Mouse (Mus musculus) spleen, postnatal 4 days (tissue): ENCODE measurements around the gene Klc1.
"Not testable (repeated sequence)": the region's sequence is repeated elsewhere in the genome, so short reads cannot be mapped to it uniquely, and the experiment has no call there.

Experiments used
- DNase-seq, 2 experiments: peaks; one replicate each; pipeline ENCODE4 v3.0.0; 2022; ENCODE audit warnings: low spot score in 2 of 2

Gene Klc1

GRCm38 (mm10) chr12:111758381-111759175, at the start of gene Klc1:
Klc1 (plus strand) TSS chr12:111758849.
- peak; percentile 76 to 91 for DNase-seq

DNA sequence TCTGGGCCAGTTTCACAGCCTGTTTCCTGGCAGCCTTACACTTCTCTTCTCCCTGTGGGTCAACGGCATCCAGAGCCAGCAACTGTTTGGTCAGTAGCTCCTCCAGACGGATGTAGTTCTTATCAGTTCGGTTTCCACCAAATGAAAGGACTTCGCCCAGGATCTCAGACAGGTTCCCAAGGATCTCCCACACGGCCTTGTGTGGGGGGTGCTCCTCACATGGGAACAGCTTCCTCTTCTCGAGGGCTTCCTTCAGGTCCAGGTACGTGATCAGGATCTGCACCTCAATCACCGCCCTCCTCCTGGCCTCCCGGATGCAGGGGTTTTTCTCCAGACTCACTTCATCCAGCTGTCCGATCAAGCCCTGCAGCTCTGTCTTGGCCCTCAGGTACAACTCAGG, 48.6 kb upstream of the Klc1 start:
- no peak for DNase-seq

GRCm38 (mm10) chr12:111712476-111712875, 46.2 kb upstream of the Klc1 start:
- DNase-seq: peak in 1 of 2 experiments; percentile 74

- peak; percentile 89 to 96 for DNase-seq
These were observed 45.5 kb upstream of the Klc1 start, which contains the start of the genes Bag5 and Apopt1 for GRCm38 (mm10) chr12:111713004-111713651. Bag5 (minus strand) TSS chr12:111713257. Apopt1 (plus strand) TSS chr12:111713261.

DNA sequence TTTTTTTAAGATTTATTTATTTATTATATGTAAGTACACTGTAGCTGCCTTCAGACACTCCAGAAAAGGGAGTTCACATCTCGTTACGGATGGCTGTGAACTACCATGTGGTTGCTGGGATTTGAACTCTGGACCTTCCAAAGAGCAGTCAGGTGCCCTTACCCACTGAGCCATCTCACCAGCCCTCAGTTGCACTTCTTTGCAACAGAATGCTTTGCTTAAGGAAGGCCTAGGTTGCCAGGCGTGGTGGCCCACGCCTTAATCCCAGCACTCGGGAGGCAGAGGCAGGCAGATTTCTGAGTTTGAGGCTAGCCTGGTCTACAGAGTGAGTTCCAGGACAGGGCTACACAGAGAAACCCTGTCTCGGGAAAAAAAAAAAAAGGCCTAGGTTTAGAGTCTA, 44.8 kb upstream of the Klc1 start:
- DNase-seq: not testable (repeated sequence)

GRCm38 (mm10) chr12:111716505-111716904, 42.1 kb upstream of the Klc1 start:
- DNase-seq: no peak

- no peak for DNase-seq
These were observed 40.0 kb upstream of the Klc1 start for GRCm38 (mm10) chr12:111718656-111719055.

DNA sequence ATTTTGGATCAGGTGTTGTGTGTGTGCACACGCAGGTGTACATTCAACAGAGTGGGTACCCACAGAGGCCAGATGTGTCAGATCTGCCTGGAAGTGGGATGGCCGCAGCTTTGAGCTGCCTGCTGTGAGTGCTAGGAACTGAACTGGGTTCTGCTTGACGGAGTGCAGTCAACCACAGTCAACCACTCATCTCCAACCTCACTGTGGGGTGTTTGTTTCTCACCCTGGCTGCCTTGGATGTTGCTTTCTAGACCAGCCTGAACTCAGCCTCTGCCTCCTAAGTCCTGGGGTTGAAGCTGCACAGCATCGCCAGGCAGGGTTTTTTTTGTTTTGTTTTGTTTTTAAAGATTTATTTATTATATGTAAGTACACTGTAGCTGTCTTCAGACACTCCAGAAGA, 38.4 kb upstream of the Klc1 start:
- no peak for DNase-seq

GRCm38 (mm10) chr12:111722654-111723053, 36.0 kb upstream of the Klc1 start:
- peak; percentile 41 to 85 for DNase-seq

GRCm38 (mm10) chr12:111724638-111725337, 33.9 kb upstream of the Klc1 start:
- DNase-seq: no peak

DNA sequence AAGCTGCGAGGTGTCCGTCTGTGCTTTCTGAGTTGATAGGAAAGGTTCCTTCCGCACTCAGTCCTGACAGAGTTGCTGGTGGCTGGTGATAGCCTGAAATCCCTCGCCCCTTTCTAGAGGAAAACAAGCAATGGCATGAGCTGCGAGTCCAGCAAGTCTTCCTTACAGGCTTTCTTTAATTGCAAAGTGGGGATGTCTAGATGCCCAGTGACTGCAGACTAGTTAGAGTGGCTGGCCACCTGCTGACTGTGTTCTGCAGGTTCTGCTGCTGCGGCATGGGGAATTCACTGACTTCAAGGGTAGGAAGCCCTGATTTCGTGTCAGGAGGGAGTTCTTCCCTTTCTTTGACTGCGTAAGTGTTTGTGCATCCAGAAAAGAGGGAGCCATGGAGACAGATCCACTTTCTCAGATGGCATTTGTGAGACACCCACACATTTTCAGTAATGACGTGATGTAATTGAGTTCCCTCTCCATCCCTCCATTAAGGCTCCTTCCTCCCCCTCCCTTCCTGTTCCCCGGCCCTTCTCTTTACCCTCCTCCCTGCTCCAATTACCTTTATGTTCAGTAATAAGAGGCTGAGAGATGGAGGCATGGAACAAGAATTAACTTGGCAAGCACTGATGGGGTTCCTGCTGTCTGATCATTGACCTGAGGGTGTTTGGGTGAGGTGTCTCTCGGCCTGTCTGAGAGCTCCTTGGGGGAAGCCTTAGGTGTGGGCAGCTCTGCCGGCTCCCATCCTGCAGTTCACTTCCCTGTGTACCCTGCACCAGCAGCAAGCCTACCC, 33.1 kb upstream of the Klc1 start:
- DNase-seq: no peak

DNA sequence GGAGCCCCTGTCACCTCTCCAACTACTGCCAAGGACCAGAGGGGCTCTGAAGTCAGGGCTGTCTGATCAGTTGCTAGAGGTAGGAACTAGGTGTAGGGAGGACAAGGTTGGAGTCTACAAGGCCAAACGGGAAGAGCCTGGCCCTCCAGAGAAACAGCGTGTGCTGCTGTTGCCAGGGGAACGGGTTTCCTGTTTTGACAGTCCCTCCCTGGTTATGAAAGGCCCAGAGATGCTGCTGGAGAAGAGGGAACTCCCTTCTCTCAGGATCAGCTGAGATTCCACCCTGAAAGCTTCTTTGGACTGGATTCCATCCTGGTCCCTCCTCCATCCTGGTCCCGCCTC, 32.6 kb upstream of the Klc1 start:
- no peak for DNase-seq

DNA sequence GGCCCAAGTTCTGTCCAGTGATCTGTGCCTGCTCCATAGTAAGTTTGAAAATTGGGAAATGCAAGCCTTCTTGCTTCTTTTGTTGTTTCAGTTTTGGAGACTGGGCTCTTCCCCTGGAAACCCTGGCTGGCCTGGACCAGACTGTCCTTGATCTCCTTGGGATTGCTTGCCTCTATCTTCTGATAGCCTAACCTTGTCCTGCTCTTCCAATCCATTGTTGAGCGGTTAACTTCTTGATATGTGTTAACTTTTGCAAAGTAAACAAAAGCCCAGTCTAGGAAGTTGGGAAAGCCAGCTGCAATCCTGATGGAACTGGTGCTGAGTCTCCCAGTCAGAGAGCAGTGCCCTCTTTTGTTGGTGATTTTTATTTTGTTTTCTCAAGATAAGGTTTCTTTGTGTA, 30.7 kb upstream of the Klc1 start:
- no peak for DNase-seq

DNA sequence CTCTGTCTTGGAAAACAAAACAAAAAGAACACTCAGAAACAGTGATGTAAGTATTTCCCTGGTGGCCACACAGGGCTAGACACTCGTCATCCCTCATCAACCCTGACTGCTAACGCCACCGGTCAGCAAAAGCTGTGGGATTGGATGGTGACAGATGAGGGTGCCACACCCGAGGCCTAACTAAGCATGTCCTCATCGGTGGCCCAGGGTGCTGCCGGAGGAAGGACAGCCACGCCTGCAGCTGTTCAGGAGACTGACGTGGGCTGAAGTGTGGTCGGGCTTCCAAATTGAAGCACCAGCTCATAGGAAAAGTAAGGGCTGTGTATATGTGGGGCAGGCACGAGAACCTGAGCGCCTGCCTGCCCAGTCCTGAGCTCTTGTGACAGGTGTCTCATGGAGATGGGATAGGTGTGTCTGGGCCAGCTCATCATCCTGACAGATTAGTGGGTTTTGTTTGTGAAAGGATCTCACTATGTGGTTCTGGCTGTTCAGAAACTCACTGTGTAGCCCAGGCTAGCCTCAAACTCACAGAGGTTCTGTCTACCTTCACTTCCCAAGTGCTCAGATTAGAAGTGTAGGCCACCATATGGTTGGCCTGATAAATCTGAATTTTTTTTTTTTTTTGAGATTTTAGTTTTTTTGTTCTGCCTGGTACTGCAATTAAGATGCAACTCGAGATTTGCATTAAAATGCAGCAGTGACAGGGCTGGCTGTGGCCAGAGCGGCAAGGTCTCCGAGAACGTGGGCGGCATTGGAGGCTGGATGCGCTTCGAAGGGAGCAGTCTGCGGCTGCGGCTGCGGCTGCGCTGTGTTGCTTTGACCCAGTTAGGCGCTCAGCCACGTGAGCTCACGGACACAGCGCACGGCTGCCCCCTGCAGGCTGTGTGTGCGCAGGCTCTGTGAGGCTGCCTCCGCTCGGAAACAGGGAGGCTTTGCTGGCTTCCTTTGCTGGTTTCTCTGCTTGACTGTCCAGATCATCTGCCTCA, 26.5 kb upstream of the Klc1 start:
- DNase-seq: peak; percentile 81 to 91

- no peak for DNase-seq
These were observed 25.7 kb upstream of the Klc1 start for GRCm38 (mm10) chr12:111732921-111733320.

DNA sequence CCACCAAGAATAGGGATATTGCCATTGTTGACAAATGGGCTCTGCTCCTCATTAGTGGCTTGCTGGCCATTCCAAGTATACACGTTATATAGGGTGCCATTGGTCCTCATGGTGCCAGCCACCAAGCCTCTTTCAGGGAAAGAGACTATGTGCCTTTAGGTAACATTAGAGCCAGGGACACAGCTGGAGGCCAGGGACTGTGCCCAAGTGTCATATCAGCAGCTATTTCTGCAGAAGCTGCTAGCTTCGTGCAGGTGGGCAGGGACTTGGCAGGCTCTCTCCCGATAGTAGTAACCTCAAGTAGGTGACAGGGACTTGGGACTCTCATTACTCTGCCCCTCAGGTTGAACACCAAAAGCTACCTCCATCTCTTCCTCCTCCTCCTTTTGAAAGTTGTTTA, 23.7 kb upstream of the Klc1 start:
- no peak for DNase-seq

DNA sequence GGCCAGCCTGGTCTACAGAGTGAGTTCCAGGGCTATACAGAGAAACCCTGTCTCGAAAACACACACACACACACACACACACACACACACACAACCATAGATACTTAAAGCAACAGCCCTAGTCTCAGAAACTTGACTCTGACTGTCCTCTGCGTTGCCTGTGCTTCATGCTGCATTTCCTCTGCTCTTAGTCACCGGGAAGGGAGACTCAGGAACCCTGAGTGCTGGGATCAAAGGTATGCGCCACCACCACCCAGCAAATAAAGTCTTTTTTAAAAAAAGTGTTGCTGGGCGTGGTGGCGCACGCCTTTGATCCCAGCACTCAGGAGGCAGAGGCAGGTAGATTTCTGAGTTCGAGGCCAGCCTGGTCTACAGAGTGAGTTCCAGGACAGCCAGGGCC, 22.0 kb upstream of the Klc1 start:
- DNase-seq: not testable (repeated sequence)

GRCm38 (mm10) chr12:111737370-111737769, 21.3 kb upstream of the Klc1 start:
- no peak for DNase-seq

GRCm38 (mm10) chr12:111738754-111739153, 19.9 kb upstream of the Klc1 start:
- peak; percentile 38 to 81 for DNase-seq

GRCm38 (mm10) chr12:111741338-111741737, 17.3 kb upstream of the Klc1 start:
- DNase-seq: no peak

DNA sequence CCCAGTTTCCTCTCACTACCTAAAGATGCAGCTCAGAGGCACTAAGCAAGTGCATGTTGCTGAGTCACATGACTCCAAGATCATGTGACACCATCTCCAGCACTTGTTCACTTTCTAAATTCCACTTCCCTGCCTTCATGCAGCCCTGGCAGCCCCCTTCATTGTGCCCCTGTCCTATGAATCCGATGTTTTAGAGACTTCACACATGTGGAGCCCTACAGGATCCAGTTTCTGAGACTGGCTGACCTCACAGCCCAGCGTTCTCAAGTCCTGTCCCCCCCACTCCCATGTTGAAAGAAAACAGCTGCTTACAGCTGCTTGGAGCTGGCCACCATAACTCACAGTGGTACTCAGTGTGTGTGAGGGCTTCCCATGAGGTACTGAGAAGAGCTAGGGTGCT, 15.2 kb upstream of the Klc1 start:
- DNase-seq: no peak
